Mouse (Mus musculus): Measurements from ENCODE around the gene Zfy1.
"Not testable (repeated sequence)": the region's sequence is repeated elsewhere in the genome, so short reads cannot be mapped to it uniquely, and the experiment has no call there.

Zfy1 gene

GRCm38 (mm10) chrY:797309-797708, at the start of gene Zfy1:
Gene Zfy1 (minus strand): TSS chrY:797409.
- not testable (repeated sequence) for DNase-seq (ENCODE audit: low spot score in 2 of 2)

DNA sequence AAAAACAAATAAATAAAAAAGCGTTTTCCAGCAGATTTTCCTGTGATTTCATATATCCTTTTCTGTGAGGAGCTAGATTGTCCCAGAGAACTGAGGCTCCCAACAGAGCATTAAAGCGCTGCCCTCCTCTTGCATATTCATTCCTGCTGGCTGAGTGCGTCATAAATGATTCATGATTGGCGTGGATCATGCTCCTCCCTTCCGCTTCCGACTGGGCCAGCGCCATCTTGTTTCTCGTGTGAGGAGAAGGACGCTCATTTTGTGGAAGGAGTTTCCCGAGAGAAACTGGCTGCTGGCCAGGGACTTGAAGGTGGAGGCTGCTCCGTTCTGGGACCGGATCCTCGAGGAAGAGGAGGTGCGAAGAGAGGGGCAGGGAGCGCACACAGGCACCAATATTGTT, 21.2 kb upstream of the Zfy1 start, which contains the start of gene Uba1y:
Uba1y (plus strand) TSS at position 254 of the 400 bp plus-strand sequence.
- DNase-seq (ENCODE audit: low spot score in 2 of 2) = no peak

DNA sequence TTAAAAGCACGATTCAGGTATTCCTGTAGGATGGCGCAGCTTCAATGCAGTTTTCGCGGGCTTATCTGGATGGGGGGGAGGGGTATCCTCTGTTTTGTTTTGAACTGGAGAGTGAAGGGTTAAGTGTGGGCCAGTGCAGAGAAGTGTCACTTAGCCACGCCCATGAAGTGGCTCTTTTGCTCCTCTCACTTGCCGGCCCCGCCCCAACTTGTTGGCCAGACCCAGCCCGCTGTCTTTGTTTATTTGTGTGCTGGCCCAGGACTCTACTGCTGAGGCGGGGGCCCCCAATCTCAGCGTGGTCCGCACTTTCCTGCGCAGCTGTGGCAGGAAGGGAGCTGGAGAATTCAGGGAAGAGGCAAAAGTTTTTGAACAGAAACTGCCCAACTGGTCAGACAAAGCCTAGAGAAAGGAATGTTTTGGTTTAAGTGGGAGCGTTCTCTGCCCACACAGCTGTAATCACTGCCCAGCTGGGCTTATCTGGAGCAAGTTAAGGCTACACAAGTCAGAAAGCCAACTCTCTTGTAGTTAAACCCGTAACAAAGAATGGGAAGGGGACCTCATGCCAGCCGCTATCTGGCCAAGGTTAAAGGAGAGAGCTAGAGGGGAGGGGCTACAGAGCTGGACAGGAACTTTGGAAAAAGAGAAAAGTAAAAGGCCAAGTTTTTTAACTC, 11.9 kb upstream of the Zfy1 start:
- DNase-seq (ENCODE audit: low spot score in 2 of 2) = peak in 1 of 2 experiments; percentile 58

Measured in urinary bladder, postnatal 4 days (tissue).